Mouse (Mus musculus) heart, postnatal 25 days (tissue): ENCODE data around the gene Slit3. TPM values are rescaled to one million over a fixed set of nuclear protein-coding genes. Genes with fewer than 3 reads are reported as not detected.

Experiments
- DNase-seq: peaks from one replicate; pipeline ENCODE4 v3.0.0; 2022; ENCODE audit warnings: low spot score
- intact Hi-C: fragments of 180-260 bp; cut with DNase I; formaldehyde crosslinking; loops from one replicate; pipeline ENCODE4 v1.15.1; 2025
- total RNA-seq, 2 experiments: library from RNA; stranded (reverse); gene quantifications; 2 replicates each; pipeline ENCODE4 v1.2.3; 2021

The Slit3 gene
- total RNA-seq, 2 experiments from 2014 or later, result 12.7 to 15.4 TPM

DNA sequence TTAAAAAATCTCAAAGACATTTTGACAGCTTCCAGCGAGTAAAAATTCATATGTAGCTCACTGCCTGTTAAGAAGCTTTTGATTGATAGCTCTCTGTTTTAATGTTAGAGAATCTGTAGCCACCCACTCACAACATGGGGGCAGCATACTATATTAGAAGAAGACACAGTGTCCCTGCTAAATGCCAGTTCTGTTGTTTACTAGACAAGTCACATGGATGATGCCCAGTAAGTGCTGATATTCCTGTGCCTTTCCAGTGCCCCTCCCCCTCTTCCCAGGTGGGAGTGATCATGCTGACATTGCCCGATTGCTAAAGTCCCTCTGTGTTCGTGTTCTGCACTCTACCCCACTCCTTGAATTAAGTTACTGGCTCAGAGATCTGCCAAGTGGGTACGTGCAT lies 254.0 kb downstream of the Slit3 start:
- intact Hi-C loops, result no loop called here
- no peak for DNase-seq

- intact Hi-C loops, result no loop called here
These were observed 257.8 kb downstream of the Slit3 start for GRCm38 (mm10) chr11:35378802-35379201.

GRCm38 (mm10) chr11:35379407-35379806 lies 258.4 kb downstream of the Slit3 start:
- intact Hi-C loops, result no loop called here
- no peak for DNase-seq

More at GRCm38 (mm10) chr11:35378802-35379201, 257.8 kb downstream of the Slit3 start:
- no peak for DNase-seq

DNA sequence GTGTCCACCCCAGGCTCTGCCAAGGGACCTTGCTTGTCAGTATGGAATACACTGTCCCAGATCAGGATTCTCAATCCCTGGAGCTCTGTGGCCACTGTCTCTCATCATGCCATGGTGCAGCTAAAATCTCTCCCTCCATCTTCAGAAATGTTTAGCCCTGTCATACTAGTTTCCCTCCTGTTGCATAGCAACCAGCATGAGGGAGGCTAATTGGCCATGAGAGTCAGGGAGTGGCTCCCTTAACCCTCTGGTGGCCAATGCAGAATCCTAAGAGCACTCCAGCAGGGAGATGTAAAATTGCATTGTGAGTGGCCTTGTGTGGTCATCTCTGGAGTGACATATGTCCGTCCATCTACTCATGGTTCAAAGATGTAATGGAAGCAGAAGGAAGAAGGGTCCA lies 259.7 kb downstream of the Slit3 start:
- DNase-seq, result no peak
- intact Hi-C loops, result no loop called here

DNA sequence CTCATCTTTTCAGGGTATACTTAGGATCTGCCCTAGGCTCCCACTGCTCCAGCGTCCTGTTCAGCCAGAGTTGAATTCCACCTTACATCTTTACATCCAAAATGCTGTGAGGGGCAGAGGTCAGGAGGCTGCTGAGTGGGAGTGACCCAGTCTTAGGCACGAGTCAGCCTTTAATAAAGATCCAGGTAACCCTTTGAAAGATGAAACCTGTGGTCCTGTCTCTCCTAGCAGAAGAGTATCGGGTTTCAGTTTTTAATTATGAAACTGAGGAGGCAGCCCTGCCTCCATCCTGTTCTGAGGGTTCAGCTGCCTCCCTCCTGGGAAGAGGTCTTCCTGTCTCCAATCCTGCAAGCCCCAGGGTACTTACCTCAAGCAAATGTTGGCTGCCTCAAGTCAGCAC lies 264.4 kb downstream of the Slit3 start:
- DNase-seq, result no peak
- intact Hi-C loops, result no loop called here

- intact Hi-C loops, result no loop called here
- DNase-seq, result no peak
These were observed 266.8 kb downstream of the Slit3 start for GRCm38 (mm10) chr11:35387826-35388225.

- no peak for DNase-seq
- intact Hi-C loops, result no loop called here
These were observed 267.4 kb downstream of the Slit3 start for GRCm38 (mm10) chr11:35388471-35388870.

DNA sequence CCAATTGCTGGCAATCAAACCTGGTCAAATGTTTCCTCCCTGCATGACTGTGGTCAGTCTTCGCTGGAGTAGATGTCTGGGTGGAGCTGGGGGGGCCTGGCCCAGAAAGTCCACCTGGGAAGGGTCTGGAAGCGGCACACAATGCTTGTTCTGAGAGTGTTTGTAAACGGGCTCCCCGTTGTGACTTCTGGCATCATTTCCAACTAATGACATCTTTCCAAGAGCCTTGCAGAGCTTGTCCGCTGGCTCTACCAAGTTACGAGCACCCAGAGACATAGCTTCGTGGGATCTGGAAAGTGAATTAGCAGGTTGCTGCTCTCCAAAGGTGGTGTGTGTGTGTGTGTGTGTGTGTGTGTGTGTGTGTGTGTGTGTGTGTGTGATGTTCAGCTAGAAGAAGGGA lies 268.3 kb downstream of the Slit3 start:
- DNase-seq, result no peak
- intact Hi-C loops, result no loop called here

DNA sequence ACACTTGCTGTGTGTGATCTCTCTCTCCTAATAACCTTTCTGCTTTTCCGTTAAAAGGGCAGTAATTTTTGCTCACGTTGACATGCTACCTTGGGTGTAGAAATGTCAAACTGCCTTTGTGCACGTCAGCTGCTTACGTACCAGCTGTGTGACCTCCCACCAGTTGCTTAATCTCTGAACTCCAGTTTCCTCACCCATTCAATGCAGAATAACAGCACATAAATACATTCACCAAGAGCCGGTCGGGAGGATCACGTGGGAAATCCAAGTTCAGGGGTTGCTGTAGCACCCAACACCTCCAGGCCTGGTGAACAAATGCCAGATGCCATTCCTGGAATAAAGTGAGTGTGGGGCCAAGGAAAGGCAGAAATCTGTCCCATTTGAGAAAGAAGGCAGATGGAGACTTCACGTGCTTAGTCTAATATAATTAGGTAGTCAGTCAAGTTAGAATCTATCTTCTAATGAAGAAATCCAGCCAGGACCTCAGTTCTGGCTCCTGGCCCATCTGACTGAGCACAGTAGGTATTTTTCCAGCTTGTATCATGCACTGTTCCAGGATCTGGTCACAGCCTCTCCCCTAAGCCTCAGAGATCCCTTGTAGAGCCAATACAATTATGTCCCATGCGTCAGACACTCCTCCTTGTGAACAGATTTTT lies 268.9 kb downstream of the Slit3 start:
- intact Hi-C loops, result no loop called here
- no peak for DNase-seq

DNA sequence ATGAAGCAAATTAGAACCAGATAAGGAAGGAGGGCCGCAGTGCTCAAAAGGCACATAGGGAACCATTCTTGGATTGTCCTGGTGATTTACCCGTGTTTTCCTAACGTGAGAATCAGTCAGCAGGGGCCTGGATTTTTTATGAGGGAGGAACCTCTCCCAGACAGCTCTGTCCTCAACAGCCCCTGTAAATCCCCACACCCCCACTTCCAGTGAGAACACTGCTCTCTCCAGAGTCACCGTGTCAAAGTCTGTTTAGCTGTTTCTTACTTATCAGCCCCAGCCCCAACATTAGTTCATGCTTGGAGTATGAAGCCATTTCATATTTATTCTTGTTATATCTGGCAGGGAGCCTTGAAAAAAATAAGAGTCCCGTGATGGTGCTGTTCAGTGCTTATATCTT lies 272.8 kb downstream of the Slit3 start:
- no peak for DNase-seq
- intact Hi-C loops, result no loop called here

DNA sequence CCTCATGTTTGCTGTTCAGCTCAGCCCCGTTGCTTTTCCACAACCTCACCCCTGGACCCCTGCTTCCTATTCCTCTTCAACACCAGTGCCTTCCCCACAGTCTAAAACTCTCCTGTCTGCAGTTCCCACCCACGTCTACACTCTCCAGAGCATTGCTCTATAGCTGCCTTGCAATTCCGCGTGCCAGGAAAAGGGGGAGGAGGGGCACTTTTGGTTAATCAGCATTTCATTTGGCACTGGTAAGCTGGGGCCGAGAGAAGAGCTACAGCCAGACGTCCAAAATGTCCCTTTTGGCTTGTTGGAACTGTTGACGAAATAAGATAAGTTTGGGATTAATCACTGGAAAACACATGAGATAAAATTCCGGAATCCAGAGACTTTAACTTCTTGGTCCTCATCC lies 274.4 kb downstream of the Slit3 start:
- intact Hi-C loops, result no loop called here

GRCm38 (mm10) chr11:35398353-35398752 lies 277.3 kb downstream of the Slit3 start:
- DNase-seq, result no peak
- intact Hi-C loops, result no loop called here

More for the DNA sequence above, 274.4 kb downstream of the Slit3 start:
- peak; percentile 64 for DNase-seq

DNA sequence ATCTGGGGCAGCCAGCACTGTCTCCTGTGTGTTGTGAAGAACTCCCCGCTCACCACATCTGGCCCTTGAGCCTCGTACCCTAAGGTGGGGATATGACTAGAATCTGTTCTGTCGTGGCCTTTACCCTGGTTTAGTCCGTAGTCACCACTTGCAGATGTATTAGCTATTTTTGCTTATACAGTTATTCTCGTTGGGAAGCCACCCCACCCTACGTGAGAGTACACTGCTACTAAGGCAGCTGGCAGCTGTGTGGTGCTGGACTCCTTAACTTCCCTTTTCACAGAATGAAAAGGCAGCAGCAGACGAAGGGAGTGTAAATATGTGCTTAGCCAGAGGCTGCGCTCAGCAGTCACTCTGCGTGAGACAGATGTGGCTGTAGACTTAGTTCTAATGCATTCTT lies 282.5 kb downstream of the Slit3 start:
- no peak for DNase-seq
- intact Hi-C loops, result no loop called here

DNA sequence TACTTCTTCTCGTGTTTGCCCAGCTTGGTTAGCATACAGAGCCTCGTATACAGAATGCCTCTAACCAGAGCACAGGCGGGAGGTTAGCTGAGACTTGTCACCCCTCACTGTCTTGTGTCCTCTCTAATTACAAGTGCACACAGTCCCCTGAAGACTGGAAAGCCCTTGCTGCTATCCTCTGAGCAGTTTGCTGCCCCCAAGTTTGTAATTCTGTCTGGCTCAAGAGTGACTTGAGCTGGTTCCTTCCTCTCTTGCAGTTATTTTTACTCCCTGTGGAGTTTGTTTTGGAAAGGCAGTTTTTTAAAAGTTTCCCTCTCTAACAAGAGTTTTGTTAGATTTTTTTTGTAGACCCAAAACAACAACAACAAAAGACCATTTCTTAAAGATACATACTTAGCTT lies 285.0 kb downstream of the Slit3 start:
- intact Hi-C loops, result no loop called here
- no peak for DNase-seq

DNA sequence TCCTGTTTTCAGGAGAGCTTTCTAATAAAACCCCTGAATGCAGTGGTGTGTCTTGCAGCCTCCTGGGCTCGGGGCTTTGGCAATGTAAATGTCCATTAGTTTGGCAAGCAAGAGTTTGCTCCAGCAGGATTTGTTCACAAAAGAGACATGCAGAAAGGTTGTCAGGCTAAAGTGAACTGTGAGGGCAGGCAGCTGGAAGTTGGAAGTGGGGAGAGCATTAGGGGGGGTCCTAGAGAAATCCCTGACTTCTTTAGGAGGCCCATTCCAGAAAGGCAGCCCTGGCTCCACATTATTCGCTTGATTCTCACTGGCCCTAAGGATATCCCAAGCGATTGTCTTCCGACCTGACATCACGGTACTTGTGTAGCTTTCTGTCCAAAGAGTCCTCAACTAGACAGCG lies 285.5 kb downstream of the Slit3 start:
- intact Hi-C loops, result no loop called here
- no peak for DNase-seq

DNA sequence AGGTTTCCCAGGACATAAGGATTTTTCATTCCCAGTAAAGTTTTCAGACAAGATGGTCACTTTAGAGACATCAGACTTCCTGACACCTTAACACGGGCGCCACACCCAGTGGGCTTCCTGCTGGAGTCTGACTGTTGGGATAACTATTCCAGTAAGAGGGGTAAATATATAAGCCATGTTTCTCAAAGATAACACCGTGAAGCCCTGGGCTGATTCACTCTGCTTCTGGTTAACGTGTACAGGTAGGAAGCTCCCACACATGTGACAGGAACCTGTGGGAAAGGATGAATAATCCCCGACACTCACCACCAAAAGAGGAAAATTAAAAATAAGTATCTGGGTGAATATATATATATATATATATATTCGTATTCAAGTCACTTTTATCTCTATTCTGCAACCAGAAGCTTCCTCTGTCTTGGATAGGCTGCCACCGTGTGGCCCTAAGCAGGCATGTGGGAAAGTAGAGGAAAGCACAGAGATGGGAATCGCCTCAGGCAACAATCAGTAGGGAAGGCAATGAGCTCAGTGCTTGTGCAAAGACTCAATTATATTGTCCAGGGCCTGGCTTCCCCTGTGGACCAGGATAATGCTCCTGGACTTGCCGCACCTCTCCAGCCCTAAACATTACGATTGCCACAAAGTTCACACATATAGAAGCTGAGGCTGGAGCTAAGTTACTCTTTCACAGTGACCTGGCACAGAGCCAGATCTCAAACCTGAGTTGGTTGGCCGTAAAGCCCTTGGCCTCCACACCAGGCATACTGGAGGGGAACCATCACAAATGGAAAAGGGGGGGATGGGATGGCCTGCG lies 286.5 kb downstream of the Slit3 start:
- DNase-seq, result peak; percentile 47
- intact Hi-C loops, result loop anchor here (1.0 to 2.0 kb wide), 2 partner anchors 288 to 527 kb away; no protein-coding TSS in a partner anchor

GRCm38 (mm10) chr11:35410431-35410830 lies 289.4 kb downstream of the Slit3 start:
- intact Hi-C loops, result no loop called here
- no peak for DNase-seq

DNA sequence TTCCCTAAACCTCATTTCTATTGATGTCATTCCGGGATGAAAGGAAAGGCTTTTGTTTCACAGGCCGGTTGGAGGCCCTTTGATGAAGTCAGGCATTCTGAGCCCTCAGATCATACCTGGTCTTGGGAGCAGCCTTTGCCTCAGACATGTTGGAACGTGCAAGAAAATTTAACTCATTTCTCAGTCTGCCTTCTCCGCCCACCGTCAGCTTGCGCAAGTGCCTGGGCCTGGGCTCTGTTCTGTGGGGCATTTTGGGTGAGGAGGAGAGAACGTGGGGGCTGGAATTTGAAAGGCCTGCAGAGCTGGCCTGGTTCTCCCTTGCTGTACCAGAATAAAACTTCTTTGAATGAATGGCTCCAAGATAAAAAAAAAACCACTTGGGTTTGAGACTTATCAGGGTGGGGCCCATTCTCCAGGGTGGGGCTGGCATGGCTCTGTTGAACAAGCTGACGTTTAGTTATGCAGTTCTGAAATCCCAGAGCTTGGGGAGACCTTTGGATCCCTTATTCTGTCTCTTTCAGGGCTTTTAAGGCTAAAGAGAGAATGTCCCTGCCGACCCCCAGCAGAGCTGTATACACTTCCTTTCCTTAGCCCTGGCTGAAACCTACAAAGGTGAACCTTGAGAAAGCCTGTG lies 294.9 kb downstream of the Slit3 start:
- DNase-seq, result peak; percentile 23
- intact Hi-C loops, result no loop called here

GRCm38 (mm10) chr11:35416402-35417093 lies 295.5 kb downstream of the Slit3 start:
- intact Hi-C loops, result no loop called here
- no peak for DNase-seq

DNA sequence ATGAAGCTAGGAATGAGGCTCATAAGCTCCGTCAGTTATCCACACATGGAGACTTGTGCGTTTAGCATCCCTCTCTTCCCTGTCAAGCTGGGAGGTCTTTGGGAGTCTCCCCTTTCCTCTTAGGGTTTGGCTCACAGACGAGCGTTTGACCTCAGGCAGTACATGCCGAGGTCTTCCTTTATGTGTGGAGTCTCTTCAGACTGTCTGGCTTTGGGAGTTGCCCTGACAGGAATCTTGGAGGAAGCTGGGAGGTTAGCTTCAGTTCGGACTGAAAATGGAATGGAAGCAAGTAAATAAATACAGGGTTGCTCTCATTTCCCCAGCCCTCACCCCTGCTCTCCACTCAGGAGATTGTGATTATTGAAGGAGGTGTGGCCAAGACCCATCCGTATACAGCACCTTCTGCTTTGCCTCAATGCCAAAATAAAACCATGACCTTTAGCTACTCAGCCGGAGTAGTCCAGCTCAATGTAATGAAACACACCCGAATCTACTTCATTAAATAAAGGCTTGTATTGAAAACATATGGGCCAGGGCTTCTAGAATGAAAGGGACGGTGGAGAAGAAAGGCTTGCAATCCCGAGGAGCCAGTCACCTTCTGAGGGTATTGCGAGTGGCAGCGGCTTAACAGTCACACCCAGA lies 297.0 kb downstream of the Slit3 start:
- intact Hi-C loops, result no loop called here
- DNase-seq, result no peak
